Mouse (Mus musculus): ENCODE results near the gene Cep131.

DNA sequence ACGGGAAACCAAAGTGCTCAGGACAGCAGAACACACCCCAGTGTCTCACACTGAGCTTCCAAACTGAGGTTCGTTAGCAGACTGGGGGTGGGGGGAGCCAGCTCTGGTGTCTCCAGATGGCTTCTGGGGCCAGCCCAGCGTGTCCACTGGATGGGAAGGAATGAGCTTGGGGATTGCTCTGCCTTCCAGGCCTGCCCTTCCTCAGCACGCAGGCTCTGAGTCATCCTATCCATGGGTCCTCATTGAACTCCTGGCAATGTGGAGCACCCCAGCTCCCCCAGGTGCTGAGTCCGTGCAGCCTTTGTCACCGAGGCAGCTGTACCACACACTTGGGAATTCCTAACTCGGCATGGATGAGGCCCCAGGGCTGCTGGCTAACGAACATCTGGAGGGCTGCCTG is 64.4 kb downstream of the Cep131 start:
- TF ChIP-seq CTCF (IDR thresholded peaks at IDR 0.05; ENCODE audit: low read depth, low read length) (no peak), POLR2A (IDR thresholded peaks at IDR 0.05; ENCODE audit: extremely low read depth, insufficient read depth, low read length) (no peak)

All from liver, adult 2 months (tissue).